Mouse (Mus musculus) liver, embryonic 15.5 days (tissue): ENCODE measurements around the gene Zfp57. TPM values are rescaled to one million over a fixed set of nuclear protein-coding genes. Genes with fewer than 3 reads are reported as not detected.

Experiments used
- ATAC-seq: fragments of 200-750 bp; cut with Nextera tagmentation; 2 replicates; pipeline ENCODE4 v1.8.0; 2017; ENCODE audit warnings: moderate number of reproducible peaks, mild to moderate bottlenecking, moderate library complexity; ENCODE audit not compliant: insufficient read depth
- H3K27ac ChIP-seq: fragments of 300-500 bp; sonication (generic); replicated peaks from 2 replicates; pipeline ENCODE4 v1.5.1; 2015; ENCODE audit warnings: mild to moderate bottlenecking, inconsistent platforms
- H3K27me3 ChIP-seq: fragments of 300-500 bp; sonication (generic); 2 replicates; pipeline ENCODE4 v1.6.1; 2015; ENCODE audit warnings: mild to moderate bottlenecking, inconsistent platforms
- H3K36me3 ChIP-seq: fragments of 300-500 bp; sonication (generic); replicated peaks from 2 replicates; pipeline ENCODE4 v1.6.1; 2015; ENCODE audit warnings: moderate library complexity, mild to moderate bottlenecking, inconsistent platforms
- H3K4me1 ChIP-seq: fragments of 300-500 bp; sonication (generic); replicated peaks from 2 replicates; pipeline ENCODE4 v1.6.1; 2015; ENCODE audit warnings: inconsistent platforms
- H3K4me2 ChIP-seq: fragments of 300-500 bp; sonication (generic); 2 replicates; pipeline ENCODE4 v1.6.1; 2015; ENCODE audit warnings: moderate library complexity, mild to moderate bottlenecking, inconsistent platforms
- H3K4me3 ChIP-seq: fragments of 300-500 bp; sonication (generic); replicated peaks from 2 replicates; pipeline ENCODE4 v1.5.1; 2015; ENCODE audit warnings: mild to moderate bottlenecking, inconsistent platforms
- H3K9ac ChIP-seq: fragments of 300-500 bp; sonication (generic); 2 replicates; pipeline ENCODE4 v1.6.1; 2015; ENCODE audit warnings: moderate library complexity, mild to moderate bottlenecking, inconsistent platforms
- H3K9me3 ChIP-seq: fragments of 300-500 bp; sonication (generic); replicated peaks from 2 replicates; pipeline ENCODE4 v1.6.1; 2016; ENCODE audit warnings: inconsistent platforms
- WGBS: fragments of 180-500 bp; shearing (Covaris S2); methylation state at CpG from one replicate; pipeline ENCODE4 v1.1.7; 2015; ENCODE audit warnings: mixed read lengths; ENCODE audit not compliant: insufficient replicate concordance; 5-methylcytosine and 5-hydroxymethylcytosine counted together
- polyA plus RNA-seq: library from polyadenylated mRNA; unstranded; fragments of >200 nt; fragmentation: Nextera tagmentation; extraction: Ambion mirVana; gene quantifications from 2 replicates; pipeline ENCODE4 v1.2.1, GENCODE M21; 2015

Gene Zfp57
- polyA plus RNA-seq, 1 experiment from 2014 or later, result 3.2 TPM

GRCm38 (mm10) chr17:37022628-37023576 lies 21.9 kb downstream of the Zfp57 start, which contains the start of gene Mog:
Gene Mog (minus strand): TSS chr17:37023398.
- ATAC-seq, result no peak

GRCm38 (mm10) chr17:37026425-37026824 lies 25.5 kb downstream of the Zfp57 start:
- no peak overlapping the region for H3K27ac ChIP-seq
- H3K27me3 ChIP-seq, result no peaks in the 10 kb centered on the region
- no peaks in the 10 kb centered on the region for H3K36me3 ChIP-seq
- no peak overlapping the region for H3K4me2 ChIP-seq
- no peak overlapping the region for H3K4me3 ChIP-seq
- peaks cover 9% of the 10 kb centered on the region; the same call in 1 of the 2 replicates for H3K4me1 ChIP-seq
- H3K9me3 ChIP-seq, result no peaks in the 10 kb centered on the region
- no peak for ATAC-seq
- no peak overlapping the region for H3K9ac ChIP-seq
- WGBS, result 70% methylated on average over 2 of the region's 2 CpGs

More at GRCm38 (mm10) chr17:37022628-37023576, 21.9 kb downstream of the Zfp57 start, which contains the start of gene Mog:
- H3K27me3 ChIP-seq, result no peaks in the 10 kb centered on the region
- no peak within 1 kb of the TSS for H3K9ac ChIP-seq
- WGBS, result 42% methylated on average over 9 of the region's 9 CpGs
- H3K9me3 ChIP-seq, result no peaks in the 10 kb centered on the region
- H3K4me1 ChIP-seq, result no peaks in the 10 kb centered on the region
- H3K4me3 ChIP-seq, result no peak within 1 kb of the TSS
- H3K4me2 ChIP-seq, result no peak within 1 kb of the TSS
- no peak within 1 kb of the TSS for H3K27ac ChIP-seq
- no peaks in the 10 kb centered on the region for H3K36me3 ChIP-seq

GRCm38 (mm10) chr17:37027486-37027885 lies 26.5 kb downstream of the Zfp57 start:
- Histone ChIP-seq H3K27ac (no peak overlapping the region), H3K9me3 (no peaks in the 10 kb centered on the region), H3K27me3 (no peaks in the 10 kb centered on the region), H3K4me2 (no peak overlapping the region), H3K36me3 (no peaks in the 10 kb centered on the region), H3K4me1 (peaks cover 9% of the 10 kb centered on the region; the same call in 1 of the 2 replicates), H3K9ac (no peak overlapping the region), H3K4me3 (no peak overlapping the region)
- 78% methylated on average over 4 of the region's 4 CpGs for WGBS
- no peak for ATAC-seq

- Histone ChIP-seq H3K9ac (no peak overlapping the region), H3K4me2 (peak overlapping the region; percentile 59), H3K4me1 (peaks cover 9% of the 10 kb centered on the region; the same call in 1 of the 2 replicates), H3K27me3 (no peaks in the 10 kb centered on the region), H3K27ac (no peak overlapping the region), H3K4me3 (peak overlapping the region; percentile 51; the same call in 1 of the 2 replicates), H3K9me3 (no peaks in the 10 kb centered on the region), H3K36me3 (no peaks in the 10 kb centered on the region)
- ATAC-seq, result no peak
- 23% methylated on average over 10 of the region's 10 CpGs for WGBS
These were observed 27.2 kb downstream of the Zfp57 start for GRCm38 (mm10) chr17:37028212-37028611.

- H3K36me3 ChIP-seq, result no peaks in the 10 kb centered on the region
- no peak overlapping the region for H3K9ac ChIP-seq
- peak overlapping the region; percentile 59 for H3K4me2 ChIP-seq
- no peaks in the 10 kb centered on the region for H3K9me3 ChIP-seq
- H3K4me1 ChIP-seq, result peaks cover 9% of the 10 kb centered on the region; the same call in 1 of the 2 replicates
- peak overlapping the region; percentile 51 for H3K4me3 ChIP-seq
- WGBS, result under 1% methylated on average over 14 of the region's 14 CpGs
- no peaks in the 10 kb centered on the region for H3K27me3 ChIP-seq
- no peak overlapping the region for H3K27ac ChIP-seq
- peak; percentile 85 for ATAC-seq
These were observed 27.7 kb downstream of the Zfp57 start for GRCm38 (mm10) chr17:37028683-37029120.

- Histone ChIP-seq H3K27me3 (no peaks in the 10 kb centered on the region), H3K36me3 (no peaks in the 10 kb centered on the region), H3K9ac (no peak overlapping the region), H3K4me3 (peak overlapping the region; percentile 51), H3K4me1 (peaks cover 9% of the 10 kb centered on the region; the same call in 1 of the 2 replicates), H3K4me2 (peak overlapping the region; percentile 59), H3K9me3 (no peaks in the 10 kb centered on the region), H3K27ac (no peak overlapping the region)
- ATAC-seq, result no peak
- 60% methylated on average over 8 of the region's 8 CpGs for WGBS
These were observed 28.2 kb downstream of the Zfp57 start for GRCm38 (mm10) chr17:37029162-37029561.

- H3K9ac ChIP-seq, result no peak overlapping the region
- H3K4me3 ChIP-seq, result no peak overlapping the region
- H3K4me2 ChIP-seq, result no peak overlapping the region
- H3K36me3 ChIP-seq, result no peaks in the 10 kb centered on the region
- ATAC-seq, result no peak
- H3K4me1 ChIP-seq, result no peaks in the 10 kb centered on the region
- H3K9me3 ChIP-seq, result no peaks in the 10 kb centered on the region
- H3K27ac ChIP-seq, result no peak overlapping the region
- H3K27me3 ChIP-seq, result peaks cover 12% of the 10 kb centered on the region
- 45% methylated on average over 2 of the region's 2 CpGs for WGBS
These were observed 38.3 kb downstream of the Zfp57 start for GRCm38 (mm10) chr17:37039127-37039894.

GRCm38 (mm10) chr17:37044651-37045244 lies 43.8 kb downstream of the Zfp57 start:
- H3K9me3 ChIP-seq, result no peaks in the 10 kb centered on the region
- no peak overlapping the region for H3K27ac ChIP-seq
- no peaks in the 10 kb centered on the region for H3K36me3 ChIP-seq
- peaks cover 65% of the 10 kb centered on the region for H3K27me3 ChIP-seq
- ATAC-seq, result no peak
- H3K4me2 ChIP-seq, result peak overlapping the region; percentile 71; the same call in 1 of the 2 replicates
- WGBS, result 30% methylated on average over 7 of the region's 7 CpGs
- no peak overlapping the region for H3K4me3 ChIP-seq
- no peak overlapping the region for H3K9ac ChIP-seq
- H3K4me1 ChIP-seq, result peaks cover 12% of the 10 kb centered on the region

GRCm38 (mm10) chr17:37045611-37046311 lies 44.8 kb downstream of the Zfp57 start, which contains the start of gene Gabbr1:
Gene Gabbr1 (plus strand): TSS chr17:37045966.
- WGBS, result 1% methylated on average over 53 of the region's 55 CpGs
- Histone ChIP-seq H3K4me3 (peak within 1 kb of the TSS; percentile 58), H3K36me3 (no peaks in the 10 kb centered on the region), H3K9me3 (no peaks in the 10 kb centered on the region), H3K27ac (no peak within 1 kb of the TSS), H3K4me2 (peak within 1 kb of the TSS; percentile 71), H3K4me1 (peaks cover 22% of the 10 kb centered on the region), H3K27me3 (peaks cover 75% of the 10 kb centered on the region), H3K9ac (peak within 1 kb of the TSS; percentile 45)
- ATAC-seq, result peak; percentile 62
